Mouse (Mus musculus) heart, adult 2 months (tissue): Measurements from ENCODE around the gene Btg4.

Experiments used
- CTCF ChIP-seq: fragments of 200-600 bp; IDR thresholded peaks from 2 replicates; pipeline ENCODE4 v1.8.1; 2022; ENCODE audit warnings: antibody characterized with exemption, mild to moderate bottlenecking, moderate library complexity
- POLR2A ChIP-seq: fragments of 200-500 bp; IDR thresholded peaks from 2 replicates; pipeline ENCODE4 v1.6.1; 2011; ENCODE audit warnings: mild to moderate bottlenecking, low read depth, low read length, control low read depth; ENCODE audit not compliant: insufficient read depth

- TF ChIP-seq POLR2A (no peak), CTCF (no peak)
These were observed 82.7 kb downstream of the Btg4 start for GRCm38 (mm10) chr9:51143437-51143836.
